Mouse (Mus musculus) bone marrow macrophage, adult 2 months (primary cell): ENCODE data around the gene Smndc1. TPM values are rescaled to one million over a fixed set of nuclear protein-coding genes. Genes with fewer than 3 reads are reported as not detected.

Source experiments
- H3K27ac ChIP-seq: 2 replicates; pipeline ENCODE4 v1.5.1; 2012; ENCODE audit warnings: low read depth, low read length; ENCODE audit not compliant: insufficient read depth
- H3K4me1 ChIP-seq: 2 replicates; pipeline ENCODE4 v1.6.1; 2012; ENCODE audit warnings: low read length; ENCODE audit not compliant: control insufficient read depth, insufficient read depth
- H3K4me3 ChIP-seq: 2 replicates; pipeline ENCODE4 v1.5.1; 2012; ENCODE audit warnings: mild to moderate bottlenecking, low read length, moderate library complexity; ENCODE audit not compliant: insufficient read depth
- CTCF ChIP-seq: IDR thresholded peaks from 2 replicates; pipeline ENCODE4 v1.5.1; 2012; ENCODE audit warnings: low read depth, mild to moderate bottlenecking, low read length, moderate library complexity
- POLR2A ChIP-seq: IDR thresholded peaks from 2 replicates; pipeline ENCODE4 v1.6.1; 2012; ENCODE audit warnings: mild to moderate bottlenecking, low read depth, low read length, borderline replicate concordance
- polyA plus RNA-seq: library from polyadenylated mRNA; stranded (reverse); fragments of >200 nt; gene quantifications from 2 replicates; pipeline ENCODE4 v1.2.4, GENCODE M21; 2012; ENCODE audit not compliant: missing spikeins, insufficient read depth, insufficient read length

The Smndc1 gene
- 40.8 and 44.3 TPM in 2 replicates for polyA plus RNA-seq

GRCm38 (mm10) chr19:53390495-53391007, at the start of gene Smndc1:
TSS of gene Smndc1 (minus strand) at chr19:53390578.
- TF ChIP-seq CTCF (no peak), POLR2A (peak; percentile 88)
- Histone ChIP-seq H3K4me1 (peaks cover 17% of the 10 kb centered on the region), H3K27ac (peak within 1 kb of the TSS; percentile 83), H3K4me3 (peak within 1 kb of the TSS; percentile 99)

- no peak overlapping the region for H3K27ac ChIP-seq
- no peak overlapping the region for H3K4me3 ChIP-seq
- peaks cover 6% of the 10 kb centered on the region for H3K4me1 ChIP-seq
- TF ChIP-seq CTCF (no peak), POLR2A (no peak)
Observed at GRCm38 (mm10) chr19:53439340-53439739, 49.0 kb upstream of the Smndc1 start.

- Histone ChIP-seq H3K4me3 (no peak overlapping the region), H3K4me1 (peaks cover 14% of the 10 kb centered on the region), H3K27ac (no peak overlapping the region)
- TF ChIP-seq POLR2A (no peak), CTCF (no peak)
Observed at GRCm38 (mm10) chr19:53437991-53438390, 47.6 kb upstream of the Smndc1 start.

DNA sequence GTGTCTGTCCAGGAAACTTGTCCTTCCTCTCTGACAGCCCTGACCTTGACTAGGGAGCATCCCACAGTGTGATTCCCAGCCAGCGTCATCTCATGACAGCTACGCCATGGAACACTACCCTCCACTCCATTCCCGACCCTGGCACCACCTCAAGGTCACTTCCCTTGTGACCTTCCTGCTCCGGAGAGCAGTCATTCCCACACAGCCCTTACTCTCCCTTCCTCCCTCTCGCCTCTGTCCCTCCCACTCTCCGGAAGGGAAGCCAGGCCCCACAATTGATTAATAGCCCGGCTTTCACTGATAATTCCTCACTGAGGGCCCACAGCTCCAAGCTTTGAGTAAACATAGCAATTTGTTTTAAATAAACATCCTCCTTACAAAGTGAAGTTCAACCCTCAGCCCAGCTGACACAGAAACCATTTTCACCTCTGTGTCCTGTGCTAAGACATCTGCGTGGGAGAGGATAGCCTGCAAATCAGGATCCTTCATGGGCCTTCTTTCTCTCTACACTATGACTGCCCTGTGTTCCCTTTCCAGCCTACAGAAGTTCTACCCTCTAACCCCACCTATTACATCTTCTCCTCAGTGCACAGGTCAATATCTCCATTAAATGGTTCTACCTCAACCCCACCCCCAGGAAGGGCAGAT, 47.1 kb upstream of the Smndc1 start:
- Histone ChIP-seq H3K27ac (no peak overlapping the region), H3K4me3 (no peak overlapping the region), H3K4me1 (peaks cover 14% of the 10 kb centered on the region)
- no peak for TF ChIP-seq CTCF
- TF ChIP-seq POLR2A = no peak

DNA sequence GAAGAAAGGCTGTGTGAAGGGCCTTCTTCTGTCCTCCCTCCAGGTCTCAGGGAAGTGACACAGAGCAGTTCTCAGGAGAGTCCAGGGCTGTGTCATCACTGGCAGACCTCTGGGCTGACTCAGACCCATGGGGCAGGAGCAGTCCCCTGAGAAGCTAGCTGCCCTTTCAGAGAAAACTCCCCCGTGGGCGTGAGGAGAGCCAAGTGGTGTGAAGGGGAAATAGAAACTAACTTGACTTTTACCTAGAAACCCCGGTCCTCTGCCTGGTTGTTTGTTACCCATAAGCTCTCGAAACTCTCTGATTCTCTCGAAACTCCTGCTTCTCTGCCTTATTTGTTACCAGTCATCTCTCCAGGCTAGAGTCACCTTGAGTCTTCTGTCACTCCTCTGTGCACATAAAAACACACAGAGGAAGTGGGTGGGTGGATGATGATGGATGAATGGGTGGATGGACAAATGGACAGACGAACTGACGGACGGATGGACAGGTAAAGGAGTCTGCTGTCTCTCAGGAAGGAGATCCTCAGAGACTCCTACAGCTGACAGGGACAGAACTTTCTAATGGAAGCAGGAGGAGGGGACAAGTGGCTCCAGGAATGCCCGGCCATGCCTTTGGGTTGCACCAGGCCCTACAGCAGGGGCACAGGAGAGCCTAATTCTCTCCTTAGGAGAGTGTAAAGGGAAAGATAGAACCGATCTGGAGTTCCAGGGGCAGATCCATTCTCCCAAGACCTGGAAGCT, 43.7 kb upstream of the Smndc1 start:
- TF ChIP-seq CTCF (no peak), POLR2A (no peak)
- no peak overlapping the region for H3K4me3 ChIP-seq
- peaks cover 10% of the 10 kb centered on the region; the same call in 1 of the 2 replicates for H3K4me1 ChIP-seq
- no peak overlapping the region for H3K27ac ChIP-seq

GRCm38 (mm10) chr19:53431003-53431402, 40.6 kb upstream of the Smndc1 start:
- Histone ChIP-seq H3K4me3 (no peak overlapping the region), H3K27ac (no peak overlapping the region), H3K4me1 (peaks cover 21% of the 10 kb centered on the region)
- TF ChIP-seq CTCF = no peak
- no peak for TF ChIP-seq POLR2A

DNA sequence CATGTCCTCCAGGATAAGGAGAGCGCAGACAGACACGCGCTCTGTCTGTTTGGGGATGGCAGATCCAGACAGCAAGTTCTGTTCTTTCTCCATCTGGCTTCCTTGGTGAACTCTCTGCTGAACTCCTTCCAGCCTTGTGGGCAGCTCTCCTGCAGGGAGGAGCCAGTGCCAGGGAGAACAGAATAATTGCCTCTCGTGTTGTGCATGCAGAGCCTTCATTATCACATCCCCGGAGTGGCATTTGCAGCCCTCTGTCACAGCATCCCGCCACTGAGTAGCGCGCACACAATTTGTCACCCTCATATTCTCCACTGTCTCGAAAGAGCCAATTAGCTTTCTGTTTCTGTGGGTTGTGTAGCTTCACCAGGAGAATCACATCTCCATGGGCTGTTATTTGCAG, 40.0 kb upstream of the Smndc1 start:
- Histone ChIP-seq H3K4me1 (peaks cover 23% of the 10 kb centered on the region), H3K4me3 (no peak overlapping the region), H3K27ac (no peak overlapping the region)
- no peak for TF ChIP-seq POLR2A

DNA sequence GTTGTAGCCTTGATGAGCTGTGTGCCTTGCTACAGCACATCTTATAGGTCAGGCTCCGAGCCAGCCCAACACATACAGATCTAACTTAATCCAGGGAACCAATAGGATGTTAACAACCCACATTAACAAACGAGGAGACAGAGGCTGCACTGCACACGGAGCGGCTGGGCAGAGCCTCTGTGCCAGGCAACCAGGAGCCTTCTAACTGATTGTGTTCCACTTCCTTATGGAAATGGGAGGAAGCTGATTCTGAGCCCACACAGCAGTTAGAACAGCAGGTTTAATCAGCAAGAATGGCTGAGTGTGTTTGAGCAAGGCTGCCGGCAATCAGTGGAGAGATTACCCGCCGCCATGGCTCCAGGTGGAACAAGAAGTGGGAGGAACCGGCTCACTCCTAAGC, 37.4 kb upstream of the Smndc1 start:
- TF ChIP-seq POLR2A (no peak), CTCF (no peak)
- Histone ChIP-seq H3K4me1 (peaks cover 31% of the 10 kb centered on the region), H3K27ac (no peak overlapping the region), H3K4me3 (no peak overlapping the region)

DNA sequence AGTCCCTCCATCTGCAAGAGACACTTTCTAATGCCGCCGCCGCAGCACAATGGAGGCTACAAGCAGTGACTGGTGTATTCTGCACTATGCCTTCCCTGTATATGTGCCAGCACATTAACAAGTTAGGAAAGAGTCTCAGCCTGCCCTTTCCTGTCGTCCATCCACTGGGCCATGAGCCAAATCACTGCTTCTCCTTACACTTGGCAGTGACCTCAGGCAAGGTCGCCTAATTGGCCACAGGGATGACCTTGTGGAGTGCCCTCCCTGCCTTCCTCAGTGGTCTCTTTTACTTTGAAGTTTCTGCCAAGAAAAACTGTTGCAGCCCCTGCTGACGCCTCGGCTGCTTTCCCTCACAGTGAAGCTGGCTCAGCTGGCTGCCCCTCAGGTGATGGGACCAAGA, 37.0 kb upstream of the Smndc1 start:
- no peak overlapping the region for H3K27ac ChIP-seq
- H3K4me1 ChIP-seq = peaks cover 33% of the 10 kb centered on the region
- H3K4me3 ChIP-seq = no peak overlapping the region
- no peak for TF ChIP-seq CTCF
- TF ChIP-seq POLR2A = no peak

- peaks cover 37% of the 10 kb centered on the region for H3K4me1 ChIP-seq
Observed at GRCm38 (mm10) chr19:53425824-53426223, 35.4 kb upstream of the Smndc1 start.

More at GRCm38 (mm10) chr19:53425824-53426223, 35.4 kb upstream of the Smndc1 start:
- no peak overlapping the region for H3K4me3 ChIP-seq
- TF ChIP-seq POLR2A = no peak
- no peak for TF ChIP-seq CTCF
- H3K27ac ChIP-seq = no peak overlapping the region
